Mouse (Mus musculus): ENCODE results near the gene Fkbp6.

The Fkbp6 gene

GRCm38 (mm10) chr5:135352995-135353394 is 3.2 kb upstream of the Fkbp6 start, which contains the start of gene Trim50:
Gene Trim50, plus strand, starts transcription at chr5:135353295.
- no peak for DNase-seq (ENCODE audit: low spot score in 2 of 2)

GRCm38 (mm10) chr5:135351606-135352005 is 1.8 kb upstream of the Fkbp6 start:
- no peak for DNase-seq (ENCODE audit: low spot score in 2 of 2)

- no peak for DNase-seq (ENCODE audit: low spot score in 2 of 2)
These were observed 2.3 kb downstream of the Fkbp6 start for GRCm38 (mm10) chr5:135347511-135348011.

GRCm38 (mm10) chr5:135346430-135346829 is 3.4 kb downstream of the Fkbp6 start:
- DNase-seq (ENCODE audit: low spot score in 2 of 2): no peak

GRCm38 (mm10) chr5:135345989-135346388 is 3.9 kb downstream of the Fkbp6 start:
- DNase-seq (ENCODE audit: low spot score in 2 of 2): no peak

DNA sequence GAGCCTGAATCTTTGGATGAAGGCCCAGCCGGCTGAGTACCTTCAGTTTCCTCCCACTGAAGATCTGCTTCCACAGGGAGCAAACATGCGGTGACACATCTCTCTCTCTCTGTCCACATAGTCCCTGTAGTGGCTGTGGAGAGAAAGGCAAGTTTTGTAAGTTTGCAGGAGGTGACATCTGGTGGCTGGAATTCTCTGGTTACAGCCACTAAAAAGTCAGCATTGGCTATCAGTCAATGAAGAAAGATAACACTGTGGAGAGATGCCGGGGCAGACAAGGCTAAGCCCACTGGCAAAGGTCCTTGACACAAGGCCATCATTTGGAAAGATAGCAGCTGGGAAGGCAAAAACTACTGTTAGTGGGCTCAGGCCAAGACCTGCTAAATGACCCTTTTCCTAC is 12.3 kb downstream of the Fkbp6 start:
- no peak for DNase-seq (ENCODE audit: low spot score in 2 of 2)

DNA sequence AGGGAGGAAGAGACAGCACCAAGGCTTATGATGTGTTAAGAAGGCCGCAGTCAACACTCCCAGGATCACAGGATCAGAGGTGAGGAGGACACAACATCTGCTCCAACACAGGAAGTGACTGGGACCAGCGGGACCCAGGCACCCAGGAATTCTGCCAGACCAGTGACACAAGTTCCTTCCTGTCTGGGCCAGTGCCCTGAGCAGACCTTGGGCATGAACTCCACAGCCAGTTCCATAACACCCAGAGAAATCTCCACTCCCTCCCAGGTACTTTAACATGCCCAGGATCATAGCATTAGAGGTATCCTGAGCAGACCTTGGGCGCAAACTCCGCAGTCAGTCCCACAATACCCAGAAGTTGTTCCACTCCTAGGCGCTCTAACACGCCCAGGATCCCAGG is 18.7 kb downstream of the Fkbp6 start:
- DNase-seq (ENCODE audit: low spot score in 2 of 2): no peak

GRCm38 (mm10) chr5:135330201-135330600 is 19.6 kb downstream of the Fkbp6 start:
- no peak for DNase-seq (ENCODE audit: low spot score in 2 of 2)

DNA sequence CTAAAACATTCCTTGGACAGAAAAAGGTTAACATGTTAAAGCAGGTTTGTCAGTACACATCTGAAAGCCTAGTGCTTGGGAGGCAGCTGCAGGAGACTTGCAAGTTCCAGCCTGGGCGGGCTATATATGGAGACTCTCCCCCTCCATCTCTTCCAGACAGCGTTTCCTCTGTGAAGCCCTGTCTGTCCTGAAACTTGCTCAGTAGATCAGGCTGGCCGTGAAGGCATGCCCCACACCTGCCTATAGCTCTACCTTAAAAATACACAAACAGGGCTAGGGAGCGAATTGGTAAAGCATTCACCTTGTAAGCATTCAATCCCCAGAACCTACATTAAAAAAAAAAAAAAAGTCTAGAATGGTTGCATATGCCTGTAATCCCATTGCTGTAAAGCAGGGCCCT is 20.4 kb downstream of the Fkbp6 start:
- no peak for DNase-seq (ENCODE audit: low spot score in 2 of 2)

GRCm38 (mm10) chr5:135326121-135326659 is 23.7 kb downstream of the Fkbp6 start:
- no peak for DNase-seq (ENCODE audit: low spot score in 2 of 2)

DNA sequence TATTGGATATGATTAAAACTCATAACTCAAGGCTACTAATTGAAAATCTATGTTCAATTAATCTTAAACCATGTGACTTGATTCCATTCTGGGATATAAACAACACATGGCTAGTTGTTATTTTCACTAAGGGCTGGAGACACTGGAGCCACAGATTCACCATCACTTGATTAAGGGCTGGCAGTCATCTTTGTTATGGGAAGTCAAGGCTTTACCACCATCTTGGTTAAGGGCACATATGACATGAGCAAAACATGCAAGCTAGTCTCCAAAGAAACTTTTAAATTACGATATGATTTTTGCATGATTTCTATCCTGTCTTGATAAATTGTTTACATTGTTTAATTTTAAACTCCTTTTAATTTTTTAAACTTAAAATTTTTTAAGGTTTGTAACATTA is 27.6 kb downstream of the Fkbp6 start:
- DNase-seq (ENCODE audit: low spot score in 2 of 2): no peak

DNA sequence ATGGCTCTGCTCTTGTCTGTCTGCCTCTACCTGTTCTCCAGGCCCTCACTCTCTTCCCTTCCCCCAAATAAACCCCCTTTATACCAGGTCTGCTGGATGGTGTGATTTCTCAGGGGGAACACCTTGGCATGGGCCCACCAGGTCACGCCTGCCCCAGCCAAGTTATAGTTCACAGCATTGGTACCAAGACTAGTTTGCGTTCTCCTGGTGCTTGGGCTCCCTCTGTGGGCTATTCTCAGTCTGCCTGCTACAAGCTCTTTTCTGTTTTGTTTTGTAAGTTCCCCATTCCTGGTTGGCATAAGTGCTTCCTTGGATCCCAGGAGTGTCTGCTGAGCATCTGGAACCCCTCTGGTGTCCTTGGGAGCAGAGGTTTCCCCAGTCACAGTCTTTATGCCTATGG is 30.0 kb downstream of the Fkbp6 start:
- DNase-seq (ENCODE audit: low spot score in 2 of 2): no peak

DNA sequence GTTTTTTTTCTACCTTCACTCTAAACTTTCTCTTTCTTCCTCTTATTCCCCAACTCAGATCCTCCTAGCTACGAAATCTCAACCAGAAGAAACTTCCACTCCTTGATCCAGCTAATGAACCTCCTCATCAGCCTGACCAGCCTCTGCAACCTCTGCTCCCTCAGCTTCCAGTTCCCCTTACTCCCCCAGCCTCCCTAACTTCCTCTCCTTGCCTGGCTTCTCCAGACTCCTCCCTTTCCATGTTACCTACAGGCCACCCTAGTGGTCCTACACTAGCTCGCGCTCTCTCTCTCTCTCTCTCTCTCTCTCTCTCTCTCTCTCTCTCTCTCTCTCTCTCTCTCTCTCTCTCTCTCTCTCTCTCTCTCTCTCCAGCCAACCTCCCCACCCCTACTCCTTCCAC is 33.7 kb downstream of the Fkbp6 start:
- no peak for DNase-seq (ENCODE audit: low spot score in 2 of 2)

DNA sequence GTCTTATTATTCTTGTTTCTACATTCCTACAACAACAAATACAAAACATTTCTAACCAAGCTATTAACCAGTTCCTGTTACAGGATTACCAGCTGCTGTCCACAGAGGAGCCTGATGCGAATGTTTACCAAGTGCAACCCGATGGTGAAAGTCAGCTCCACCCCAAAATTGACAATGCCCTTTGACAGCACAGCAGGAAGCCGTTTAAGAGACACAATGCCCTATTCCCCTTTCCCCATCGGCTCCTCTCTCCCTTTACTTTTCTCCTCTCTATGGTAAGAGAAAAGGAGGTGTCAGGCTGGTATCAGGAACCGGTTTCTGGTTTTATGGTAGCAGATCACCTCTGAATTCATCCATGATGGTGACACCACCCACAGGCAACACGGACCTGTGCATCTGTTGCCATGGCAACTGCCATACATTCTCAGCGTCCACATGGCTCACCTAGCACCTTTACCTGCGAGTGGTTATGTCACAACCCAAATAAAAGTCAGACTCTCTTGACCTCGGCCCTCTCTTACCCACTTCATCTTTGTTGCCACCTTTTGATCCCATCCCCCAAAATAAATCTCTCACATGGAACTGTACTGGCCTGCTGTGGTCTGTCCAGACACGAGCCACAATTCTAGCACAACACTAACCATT is 43.4 kb downstream of the Fkbp6 start:
- DNase-seq (ENCODE audit: low spot score in 2 of 2): no peak

- DNase-seq (ENCODE audit: low spot score in 2 of 2): no peak
These were observed 47.4 kb downstream of the Fkbp6 start for GRCm38 (mm10) chr5:135302454-135302853.

DNA sequence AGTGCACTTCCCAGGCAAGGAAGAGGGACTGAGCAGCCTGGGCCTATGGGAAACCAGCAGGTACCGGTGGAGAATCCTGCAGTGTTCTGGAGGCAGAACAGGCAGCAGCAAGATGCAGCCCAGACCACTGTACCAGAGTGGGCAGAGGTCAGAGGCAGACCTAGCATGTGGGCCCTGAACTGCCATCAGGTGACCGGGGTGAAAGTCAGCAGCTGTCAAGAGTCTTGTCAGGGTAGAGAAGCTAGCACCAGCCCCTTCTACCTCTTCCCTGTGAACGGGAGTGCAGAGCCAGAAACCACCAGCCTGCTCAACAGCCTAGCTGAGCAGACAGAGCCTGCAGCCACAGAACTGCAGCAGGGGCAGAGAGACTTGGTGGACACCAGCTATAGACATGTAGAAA is 47.9 kb downstream of the Fkbp6 start:
- no peak for DNase-seq (ENCODE audit: low spot score in 2 of 2)

DNA sequence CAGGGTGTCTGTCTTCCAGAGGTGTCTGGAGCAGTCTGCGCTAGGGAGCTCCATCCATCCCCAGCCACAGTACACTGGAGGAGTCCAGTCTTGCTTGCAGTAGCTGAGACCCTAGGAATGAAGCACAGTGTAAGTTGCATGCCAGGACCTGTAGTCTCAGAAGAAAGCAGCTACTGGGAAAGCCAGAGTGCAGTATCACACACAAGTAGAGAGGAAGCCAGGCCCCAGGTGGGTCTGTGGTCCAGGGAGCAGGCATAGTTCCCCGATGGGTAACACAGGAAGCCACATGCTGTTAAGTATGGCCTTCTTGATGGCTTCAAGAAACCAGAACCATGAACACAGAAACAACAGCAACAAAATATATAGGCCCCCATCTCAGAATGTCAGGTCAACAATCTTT is 57.8 kb downstream of the Fkbp6 start:
- no peak for DNase-seq (ENCODE audit: low spot score in 2 of 2)

DNA sequence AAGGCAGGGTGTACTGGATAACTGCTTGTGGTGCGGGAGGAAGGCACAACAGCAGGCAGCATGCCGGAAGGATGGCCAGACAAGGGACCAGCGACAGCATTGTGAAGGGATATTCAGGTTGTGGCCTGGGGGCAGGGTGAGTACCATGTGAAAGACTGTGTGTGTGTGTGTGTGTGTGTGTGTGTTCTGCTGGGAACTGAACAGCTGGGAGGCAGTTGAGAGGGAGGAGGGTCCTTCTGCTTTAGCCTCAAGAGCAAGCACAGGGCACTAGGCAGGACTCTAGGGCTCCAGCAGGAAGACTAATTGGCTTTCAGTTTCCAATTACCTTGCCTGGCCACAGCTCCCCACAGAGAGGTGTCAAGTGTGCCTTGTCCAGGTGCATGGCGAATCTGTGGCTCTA is 58.7 kb downstream of the Fkbp6 start:
- no peak for DNase-seq (ENCODE audit: low spot score in 2 of 2)

DNA sequence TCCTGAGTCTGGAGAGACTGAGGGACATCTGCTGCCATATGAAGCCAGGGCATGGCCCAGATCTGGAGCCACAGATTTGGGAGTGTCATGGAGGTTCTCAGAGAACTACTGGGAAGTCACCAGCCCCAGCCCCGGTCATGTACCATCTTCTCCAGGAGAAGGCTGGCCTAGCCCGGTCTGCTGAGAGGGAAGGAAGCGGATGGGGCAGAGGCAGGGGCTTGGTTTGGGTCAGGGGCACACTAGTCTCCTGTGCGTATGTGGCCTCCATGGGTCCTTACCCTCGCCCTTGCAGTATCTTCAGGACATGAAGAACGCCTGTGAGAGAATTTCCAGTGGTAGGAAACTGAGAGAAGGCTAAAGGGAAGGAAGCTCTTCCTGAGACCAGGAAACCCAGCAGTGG is 59.1 kb downstream of the Fkbp6 start:
- DNase-seq (ENCODE audit: low spot score in 2 of 2): no peak

DNA sequence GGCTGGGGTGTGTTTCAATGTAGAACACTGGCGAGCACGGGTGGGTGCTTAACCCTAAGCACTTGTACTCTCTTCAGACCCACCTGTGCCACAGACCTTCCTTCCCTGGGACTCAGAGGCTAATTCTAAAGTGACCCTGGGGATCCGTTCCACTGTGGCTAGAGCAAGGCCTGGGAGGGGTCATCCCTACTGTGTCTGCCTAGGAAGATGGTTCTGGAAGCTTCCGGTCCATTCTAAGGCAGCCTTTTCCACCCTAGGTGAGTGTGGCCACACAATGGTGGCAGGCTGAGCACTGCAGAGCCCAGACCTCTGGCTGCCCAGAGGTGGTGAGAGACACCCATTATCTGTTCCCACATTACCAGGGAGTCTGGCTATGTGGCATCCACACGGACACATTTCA is 62.9 kb downstream of the Fkbp6 start:
- DNase-seq (ENCODE audit: low spot score in 2 of 2): no peak

DNA sequence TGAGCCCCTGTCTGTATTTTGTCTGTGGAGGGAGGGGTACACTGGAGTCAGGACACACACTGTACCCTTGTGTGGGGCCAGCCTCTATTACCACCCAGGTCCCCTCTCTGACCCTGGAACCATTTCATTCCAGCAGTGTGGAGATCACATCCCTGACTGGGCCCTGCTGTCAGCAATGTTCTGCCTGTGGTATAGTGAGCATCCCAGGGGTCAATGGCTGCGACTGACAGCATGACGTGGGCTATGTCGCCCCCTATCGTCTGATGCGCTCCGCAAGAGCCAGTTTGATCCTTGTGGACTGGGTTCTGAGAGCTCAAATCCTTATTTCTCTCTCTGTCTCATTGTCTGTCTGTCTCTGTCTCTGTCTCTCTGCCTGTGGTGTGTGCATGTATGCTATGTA is 63.7 kb downstream of the Fkbp6 start:
- peak; percentile 46 to 64 for DNase-seq (ENCODE audit: low spot score in 2 of 2)

DNA sequence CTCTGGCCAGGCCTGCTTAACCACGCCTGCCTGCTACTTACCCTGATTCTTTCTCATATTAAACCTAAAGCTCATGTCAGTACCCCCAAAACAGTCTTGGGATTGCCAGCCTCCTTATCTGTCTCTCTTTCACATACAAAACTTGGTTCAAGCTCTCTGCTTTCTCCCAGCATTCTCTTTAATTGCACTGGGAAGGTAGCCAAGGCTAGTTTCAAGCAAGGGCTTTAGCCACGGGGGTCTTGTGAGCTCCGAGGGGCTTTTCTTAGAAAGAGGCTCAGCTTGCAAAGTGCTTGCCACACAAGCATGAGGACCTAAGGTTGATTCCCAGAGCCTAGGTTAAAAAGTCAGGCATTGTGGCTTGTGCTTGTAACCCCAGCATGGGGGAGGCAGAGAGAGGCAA is 64.6 kb downstream of the Fkbp6 start:
- no peak for DNase-seq (ENCODE audit: low spot score in 2 of 2)

- DNase-seq (ENCODE audit: low spot score in 2 of 2): no peak
These were observed 69.6 kb downstream of the Fkbp6 start for GRCm38 (mm10) chr5:135280226-135280625.

DNA sequence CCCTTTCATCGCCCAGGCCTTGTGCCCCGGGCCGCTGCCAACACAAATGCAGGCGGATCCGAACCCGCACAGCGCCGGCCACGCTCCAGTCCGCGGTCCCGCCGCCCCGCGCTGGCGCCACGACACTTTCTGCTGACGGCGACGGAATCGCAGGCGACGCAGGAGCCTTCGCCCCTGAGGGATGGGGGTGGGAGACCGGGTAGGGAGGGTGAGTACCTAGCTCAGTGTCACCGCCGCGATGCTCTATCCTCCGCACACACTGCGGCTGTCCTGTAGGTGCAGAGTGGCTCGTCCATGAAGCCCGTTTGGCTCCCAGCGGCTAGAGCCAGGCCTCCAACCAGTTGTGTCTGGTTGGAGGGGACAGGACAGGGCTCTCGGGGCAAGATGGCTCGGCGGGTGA is 73.2 kb downstream of the Fkbp6 start:
- no peak for DNase-seq (ENCODE audit: low spot score in 2 of 2)
